Mouse (Mus musculus) lung, embryonic 14.5 days (tissue): ENCODE data around the gene Runx2. TPM values are rescaled to one million over a fixed set of nuclear protein-coding genes. Genes with fewer than 3 reads are reported as not detected.

ENCODE experiments used
- ATAC-seq: fragments of 200-750 bp; cut with Nextera tagmentation; 2 replicates; pipeline ENCODE4 v1.8.0; 2017; ENCODE audit warnings: mild to moderate bottlenecking, moderate TSS enrichment, moderate library complexity; ENCODE audit not compliant: insufficient read depth
- DNase-seq: peaks from one replicate; pipeline ENCODE4 v3.0.0-alpha.2; 2015
- H3K27ac ChIP-seq: fragments of 300-500 bp; sonication (generic); 2 replicates; pipeline ENCODE4 v1.5.1; 2014; ENCODE audit warnings: low read depth, mild to moderate bottlenecking, moderate library complexity
- H3K27me3 ChIP-seq: fragments of 300-500 bp; sonication (generic); 2 replicates; pipeline ENCODE4 v1.6.1; 2014; ENCODE audit warnings: low read length, control low read depth; ENCODE audit not compliant: insufficient read depth
- H3K36me3 ChIP-seq: fragments of 300-500 bp; sonication (generic); 2 replicates; pipeline ENCODE4 v1.6.1; 2014; ENCODE audit warnings: control low read depth; ENCODE audit not compliant: insufficient read depth
- H3K4me1 ChIP-seq: fragments of 300-500 bp; sonication (generic); 2 replicates; pipeline ENCODE4 v1.6.1; 2014; ENCODE audit warnings: antibody characterized with exemption, control low read depth; ENCODE audit not compliant: insufficient read depth
- H3K4me2 ChIP-seq: fragments of 300-500 bp; sonication (generic); 2 replicates; pipeline ENCODE4 v1.6.1; 2014; ENCODE audit warnings: mild to moderate bottlenecking
- H3K4me3 ChIP-seq: fragments of 300-500 bp; sonication (generic); 2 replicates; pipeline ENCODE4 v1.5.1; 2014; ENCODE audit warnings: low read depth, low read length
- H3K9ac ChIP-seq: fragments of 300-500 bp; sonication (generic); 2 replicates; pipeline ENCODE4 v1.6.1; 2014
- H3K9me3 ChIP-seq: fragments of 300-500 bp; sonication (generic); 2 replicates; pipeline ENCODE4 v1.6.1; 2016; ENCODE audit warnings: low read depth, low read length, control low read depth
- CTCF ChIP-seq: IDR thresholded peaks from 2 replicates; pipeline ENCODE4 v1.5.1; 2016; ENCODE audit warnings: antibody characterized with exemption, low read depth
- WGBS: fragments of 180-500 bp; shearing (Covaris S2); extraction: QIAGEN DNeasy Blood & Tissue Kit; methylation state at CpG from one replicate; pipeline ENCODE4 v1.1.7; 2014; 5-methylcytosine and 5-hydroxymethylcytosine counted together
- polyA plus RNA-seq: library from polyadenylated mRNA; unstranded; fragments of >200 nt; fragmentation: Nextera tagmentation; extraction: Ambion mirVana; gene quantifications from 2 replicates; pipeline ENCODE4 v1.2.1, GENCODE M21; 2014

The Runx2 gene
- polyA plus RNA-seq, 1 experiment from 2014 or later, result 1.3 TPM

DNA sequence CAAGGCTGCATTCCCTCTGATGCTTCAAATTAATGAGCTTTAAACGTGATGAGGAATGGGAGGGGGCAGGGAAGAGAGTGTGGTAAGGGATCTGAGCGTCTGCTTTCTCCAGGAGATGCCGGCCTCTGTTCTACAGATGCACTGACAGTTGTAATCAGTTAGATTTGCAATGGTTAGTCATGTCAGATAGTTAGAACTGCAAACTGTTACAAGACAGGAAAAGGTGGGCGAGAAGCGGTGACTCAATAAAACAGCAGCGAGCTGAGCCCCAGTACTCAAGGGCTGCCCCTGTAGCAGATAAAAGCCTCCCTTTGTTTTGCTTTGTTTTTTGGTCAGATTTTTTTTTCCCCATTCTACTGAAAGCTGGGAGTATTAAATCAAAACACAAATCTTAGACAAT is 96.6 kb downstream of the Runx2 start:
- ATAC-seq, result no peak
- no peak overlapping the region for H3K4me3 ChIP-seq
- H3K4me2 ChIP-seq, result no peak overlapping the region
- no peaks in the 10 kb centered on the region for H3K9me3 ChIP-seq
- H3K27me3 ChIP-seq, result no peaks in the 10 kb centered on the region
- no peak overlapping the region for H3K27ac ChIP-seq
- H3K4me1 ChIP-seq, result peaks cover 11% of the 10 kb centered on the region; the same call in 1 of the 2 replicates
- no peak for DNase-seq
- 36% methylated on average over 6 of the region's 6 CpGs for WGBS
- no peak overlapping the region for H3K9ac ChIP-seq
- no peak for TF ChIP-seq CTCF
- H3K36me3 ChIP-seq, result no peaks in the 10 kb centered on the region

DNA sequence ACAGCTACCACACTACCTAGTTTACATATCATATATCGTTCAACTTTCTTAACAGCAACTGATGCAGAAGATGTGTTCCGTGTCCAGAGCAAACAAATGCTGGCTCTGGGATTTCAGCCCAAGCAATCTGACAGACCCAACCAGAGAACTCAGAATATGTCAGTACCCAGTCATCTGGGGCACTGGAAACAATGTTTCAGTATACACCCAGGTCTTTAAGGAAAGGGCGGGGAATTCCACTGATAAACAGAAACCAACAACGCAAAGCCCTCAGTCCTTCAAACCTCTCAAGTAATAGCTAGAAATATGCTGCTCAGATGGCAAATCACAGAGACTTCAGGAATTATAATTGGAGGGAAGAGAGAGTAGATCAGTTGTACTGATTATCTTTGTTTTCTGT is 100.5 kb downstream of the Runx2 start:
- Histone ChIP-seq H3K9ac (no peak overlapping the region), H3K27me3 (no peaks in the 10 kb centered on the region), H3K36me3 (no peaks in the 10 kb centered on the region), H3K4me3 (no peak overlapping the region), H3K27ac (peak overlapping the region; percentile 48; the same call in 1 of the 2 replicates), H3K4me1 (peaks cover 29% of the 10 kb centered on the region), H3K4me2 (no peak overlapping the region), H3K9me3 (no peaks in the 10 kb centered on the region)
- TF ChIP-seq CTCF, result no peak
- no peak for DNase-seq
- 54% methylated on average over 4 of the region's 4 CpGs for WGBS
- no peak for ATAC-seq

DNA sequence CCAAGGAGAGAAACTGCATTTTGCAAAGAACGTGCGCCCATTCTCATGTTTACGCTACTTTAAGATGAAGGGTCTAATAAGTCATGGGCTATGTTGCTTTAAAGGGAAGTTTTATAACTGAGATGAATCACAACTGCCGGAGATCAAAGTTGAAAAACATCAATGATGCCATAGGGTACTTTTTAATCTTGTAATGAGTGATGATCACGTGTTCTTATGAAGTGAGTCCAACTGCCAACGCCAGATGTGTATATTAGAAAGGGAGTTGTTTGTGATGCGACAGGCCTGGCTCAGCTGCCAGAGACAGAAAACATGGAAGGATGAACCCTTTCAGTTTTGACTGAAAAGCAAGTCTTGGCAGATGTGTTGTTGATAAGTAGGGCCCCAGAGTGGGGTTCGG is 101.2 kb downstream of the Runx2 start:
- no peak for TF ChIP-seq CTCF
- DNase-seq, result peak; percentile 83

DNA sequence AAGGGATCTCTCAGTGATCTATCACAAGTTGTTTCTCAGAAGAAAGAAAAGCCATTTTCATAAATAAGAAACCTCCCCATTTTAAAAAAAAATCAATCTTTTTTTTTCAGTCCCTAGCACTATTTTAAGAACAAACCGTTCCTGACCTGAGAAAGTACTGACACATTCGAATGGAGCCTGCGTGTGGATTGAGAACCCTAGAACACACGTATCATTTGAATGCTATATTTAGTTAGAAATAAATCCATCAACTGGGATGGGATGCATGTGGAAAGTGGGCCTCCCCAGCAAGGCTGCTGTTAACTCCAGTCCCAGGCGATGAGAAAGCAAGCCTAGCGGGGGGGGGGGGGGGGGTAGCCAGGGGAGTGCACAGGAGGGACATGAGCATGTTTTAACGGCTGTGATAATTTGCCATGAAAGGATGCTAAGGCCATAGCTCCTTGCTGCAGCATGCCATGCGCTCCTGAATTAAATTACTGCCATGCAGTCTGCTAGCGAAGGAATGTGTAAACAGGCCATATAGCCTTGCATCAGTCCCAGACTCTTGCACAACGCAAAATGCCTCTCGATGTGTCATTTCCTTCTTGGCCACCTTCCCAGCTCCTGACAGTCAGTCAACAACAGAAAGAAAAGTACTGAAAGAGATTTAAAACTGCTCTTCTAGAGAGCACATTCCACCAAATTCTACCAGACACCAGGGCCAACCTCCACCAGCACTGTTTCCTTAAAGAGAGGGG is 104.9 kb downstream of the Runx2 start:
- Histone ChIP-seq H3K27ac (peak overlapping the region; percentile 85), H3K9ac (no peak overlapping the region), H3K4me3 (no peak overlapping the region), H3K27me3 (no peaks in the 10 kb centered on the region), H3K4me2 (no peak overlapping the region), H3K4me1 (peaks cover 25% of the 10 kb centered on the region), H3K36me3 (no peaks in the 10 kb centered on the region), H3K9me3 (no peaks in the 10 kb centered on the region)
- ATAC-seq (peak; percentile 87), DNase-seq (peak; percentile 98)
- TF ChIP-seq CTCF, result no peak
- 16% methylated on average over 11 of the region's 11 CpGs for WGBS

More for the DNA sequence above, 101.2 kb downstream of the Runx2 start:
- Histone ChIP-seq H3K9me3 (no peaks in the 10 kb centered on the region), H3K4me1 (peaks cover 29% of the 10 kb centered on the region), H3K4me3 (no peak overlapping the region), H3K36me3 (no peaks in the 10 kb centered on the region), H3K27ac (no peak overlapping the region), H3K27me3 (no peaks in the 10 kb centered on the region), H3K9ac (no peak overlapping the region), H3K4me2 (peak overlapping the region; percentile 24; the same call in 1 of the 2 replicates)
- peak; percentile 26 for ATAC-seq
- 36% methylated on average over 8 of the region's 8 CpGs for WGBS

DNA sequence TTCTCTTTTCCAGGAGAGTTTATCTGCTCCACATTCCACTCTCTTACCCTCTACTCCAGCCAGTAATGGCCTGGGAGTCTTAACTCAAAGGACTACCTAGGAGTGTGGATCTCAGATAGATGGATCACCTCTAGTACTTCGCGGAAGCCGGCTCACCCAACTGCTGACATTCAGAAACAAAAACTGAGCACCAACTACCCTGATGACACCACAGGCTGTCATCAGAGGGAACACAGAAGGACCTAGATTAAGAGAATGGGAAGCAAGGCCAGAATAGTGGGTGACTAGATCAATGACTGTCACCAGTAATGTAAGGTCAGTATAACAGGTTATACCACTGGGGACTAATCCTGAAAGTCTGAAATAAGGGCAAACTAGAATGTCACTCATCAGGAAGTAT is 106.6 kb downstream of the Runx2 start:
- Histone ChIP-seq H3K9ac (no peak overlapping the region), H3K27me3 (no peaks in the 10 kb centered on the region), H3K27ac (no peak overlapping the region), H3K4me2 (no peak overlapping the region), H3K36me3 (no peaks in the 10 kb centered on the region), H3K9me3 (no peaks in the 10 kb centered on the region), H3K4me3 (no peak overlapping the region), H3K4me1 (peaks cover 25% of the 10 kb centered on the region)
- no peak for DNase-seq
- WGBS, result 97% methylated on average over 3 of the region's 3 CpGs
- no peak for TF ChIP-seq CTCF
- ATAC-seq, result no peak

DNA sequence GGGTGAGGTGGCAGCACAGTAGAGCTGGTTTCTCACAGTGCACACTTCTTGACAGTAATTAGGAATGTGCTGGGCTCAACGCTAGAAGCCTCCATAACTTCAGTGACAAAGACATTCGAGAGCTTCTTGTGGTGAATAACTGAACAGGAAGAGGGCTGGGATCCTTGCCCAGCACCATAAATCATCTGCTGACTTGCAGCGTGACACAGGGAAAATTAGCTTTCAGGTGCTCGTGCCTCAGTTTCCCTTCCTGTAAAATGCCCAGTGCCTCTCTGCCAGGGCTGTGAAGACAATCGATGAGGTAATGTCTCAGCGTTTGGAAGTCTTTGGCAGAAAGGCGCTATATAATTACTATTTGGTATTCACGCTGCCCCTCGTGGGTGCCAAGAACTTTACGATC is 108.1 kb downstream of the Runx2 start:
- Histone ChIP-seq H3K4me2 (no peak overlapping the region), H3K27ac (no peak overlapping the region), H3K9ac (no peak overlapping the region), H3K36me3 (no peaks in the 10 kb centered on the region), H3K27me3 (no peaks in the 10 kb centered on the region), H3K4me3 (no peak overlapping the region), H3K9me3 (no peaks in the 10 kb centered on the region), H3K4me1 (peaks cover 25% of the 10 kb centered on the region)
- DNase-seq (peak; percentile 61), ATAC-seq (no peak)
- TF ChIP-seq CTCF, result no peak
- 70% methylated on average over 10 of the region's 10 CpGs for WGBS

DNA sequence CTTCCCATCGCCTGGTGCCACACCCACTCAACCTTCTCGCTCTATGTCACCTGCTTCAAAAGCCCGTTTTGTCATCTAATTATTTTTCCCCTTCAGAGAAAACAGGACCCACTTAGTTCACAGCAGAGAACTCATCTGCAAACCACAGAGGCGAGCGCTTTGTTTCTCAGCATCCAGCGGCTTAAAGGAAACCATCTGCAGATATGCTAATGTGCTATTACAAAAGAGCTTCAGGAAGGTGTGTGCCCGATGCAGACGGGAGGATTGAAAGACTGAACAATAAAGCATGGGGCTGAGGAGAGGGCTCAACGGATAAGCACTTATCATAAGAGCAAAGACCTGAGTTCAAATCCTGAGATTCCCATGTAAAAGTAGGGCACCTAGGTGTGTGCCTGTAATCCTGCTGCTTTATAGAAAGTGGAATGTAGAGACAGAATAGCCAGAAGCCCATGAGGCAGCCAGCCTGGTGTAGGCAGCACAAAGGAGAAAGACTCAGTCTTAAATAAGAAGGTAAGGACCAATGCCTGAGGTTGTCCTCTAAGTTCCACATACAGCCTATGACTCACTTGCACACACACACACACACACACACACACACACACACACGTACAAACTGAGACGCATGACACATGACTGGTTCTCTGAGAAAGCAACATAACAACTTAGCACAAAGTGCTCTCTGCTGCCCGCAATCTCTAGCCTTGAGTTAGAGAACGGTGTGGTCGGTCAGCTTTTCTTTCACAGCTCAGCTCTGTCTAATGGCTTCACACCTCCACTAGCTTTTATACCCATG is 111.9 kb downstream of the Runx2 start:
- H3K9me3 ChIP-seq, result no peaks in the 10 kb centered on the region
- WGBS, result 69% methylated on average over 14 of the region's 14 CpGs
- DNase-seq (no peak), ATAC-seq (no peak)
- H3K4me2 ChIP-seq, result no peak overlapping the region
- no peak overlapping the region for H3K27ac ChIP-seq
- no peak overlapping the region for H3K9ac ChIP-seq
- no peaks in the 10 kb centered on the region for H3K4me1 ChIP-seq
- no peaks in the 10 kb centered on the region for H3K27me3 ChIP-seq
- H3K36me3 ChIP-seq, result no peaks in the 10 kb centered on the region
- no peak for TF ChIP-seq CTCF
- no peak overlapping the region for H3K4me3 ChIP-seq
